Mouse (Mus musculus) heart, embryonic 14.5 days (tissue): Measurements from ENCODE around the gene Mrps26. TPM values are rescaled to one million over a fixed set of nuclear protein-coding genes. Genes with fewer than 3 reads are reported as not detected.
"Not testable (repeated sequence)": the region's sequence is repeated elsewhere in the genome, so short reads cannot be mapped to it uniquely, and the experiment has no call there.

Source experiments
- ATAC-seq: fragments of 200-750 bp; cut with Nextera tagmentation; 2 replicates; pipeline ENCODE4 v1.8.0; 2017; ENCODE audit warnings: low read depth, moderate TSS enrichment; ENCODE audit not compliant: insufficient number of reproducible peaks, insufficient read depth, low FRiP score
- H3K27ac ChIP-seq, 2 experiments: fragments of 200-500 bp in 1 of 2; fragments of 300-500 bp in 1 of 2; sonication (generic) in 1 of 2; replicated peaks in 1 of 2; 2 replicates each; pipeline ENCODE4 v1.5.1; 2012 to 2014; ENCODE audit warnings: low read depth in 2 of 2, low read length in 2 of 2, control low read depth in 1 of 2, mild to moderate bottlenecking in 1 of 2, mixed read lengths in 1 of 2; ENCODE audit not compliant: control insufficient read depth in 1 of 2, insufficient read depth in 1 of 2
- H3K27me3 ChIP-seq: fragments of 300-500 bp; sonication (generic); 2 replicates; pipeline ENCODE4 v1.6.1; 2014; ENCODE audit warnings: mild to moderate bottlenecking, low read length, control low read depth; ENCODE audit not compliant: control insufficient read depth, insufficient read depth
- H3K36me3 ChIP-seq: fragments of 300-500 bp; sonication (generic); 2 replicates; pipeline ENCODE4 v1.6.1; 2014; ENCODE audit warnings: mild to moderate bottlenecking, control low read depth, low read length, mixed read lengths; ENCODE audit not compliant: control insufficient read depth, insufficient read depth
- H3K4me1 ChIP-seq, 2 experiments: fragments of 200-500 bp in 1 of 2; fragments of 300-500 bp in 1 of 2; sonication (generic) in 1 of 2; 2 replicates each; pipeline ENCODE4 v1.6.1; 2012 to 2014; ENCODE audit warnings: low read length in 2 of 2, control low read depth in 1 of 2, mixed read lengths in 1 of 2; ENCODE audit not compliant: control insufficient read depth in 2 of 2, insufficient read depth in 2 of 2
- H3K4me2 ChIP-seq: fragments of 300-500 bp; sonication (generic); 2 replicates; pipeline ENCODE4 v1.6.1; 2014; ENCODE audit warnings: mild to moderate bottlenecking, low read length
- H3K4me3 ChIP-seq, 2 experiments: fragments of 200-500 bp in 1 of 2; fragments of 300-500 bp in 1 of 2; sonication (generic) in 1 of 2; 2 replicates each; pipeline ENCODE4 v1.5.1; 2012 to 2014; ENCODE audit warnings: low read length in 2 of 2, mild to moderate bottlenecking in 2 of 2, control low read depth in 1 of 2, low read depth in 1 of 2, moderate library complexity in 1 of 2; ENCODE audit not compliant: control insufficient read depth in 1 of 2, insufficient read depth in 1 of 2
- H3K9ac ChIP-seq: fragments of 300-500 bp; sonication (generic); 2 replicates; pipeline ENCODE4 v1.6.1; 2014; ENCODE audit warnings: mild to moderate bottlenecking, low read length
- H3K9me3 ChIP-seq: fragments of 300-500 bp; sonication (generic); 2 replicates; pipeline ENCODE4 v1.6.1; 2016; ENCODE audit warnings: low read length, control low read depth; ENCODE audit not compliant: control insufficient read depth
- WGBS: fragments of 180-500 bp; shearing (Covaris S2); extraction: QIAGEN DNeasy Blood & Tissue Kit; methylation state at CpG from one replicate; pipeline ENCODE4 v1.1.7; 2014; 5-methylcytosine and 5-hydroxymethylcytosine counted together
- polyA plus RNA-seq: library from polyadenylated mRNA; unstranded; fragments of >200 nt; fragmentation: Nextera tagmentation; extraction: Ambion mirVana; gene quantifications from 2 replicates; pipeline ENCODE4 v1.2.1, GENCODE M21; 2014

Mrps26 gene
- polyA plus RNA-seq, 1 experiment from 2014 or later = 72.4 TPM

DNA sequence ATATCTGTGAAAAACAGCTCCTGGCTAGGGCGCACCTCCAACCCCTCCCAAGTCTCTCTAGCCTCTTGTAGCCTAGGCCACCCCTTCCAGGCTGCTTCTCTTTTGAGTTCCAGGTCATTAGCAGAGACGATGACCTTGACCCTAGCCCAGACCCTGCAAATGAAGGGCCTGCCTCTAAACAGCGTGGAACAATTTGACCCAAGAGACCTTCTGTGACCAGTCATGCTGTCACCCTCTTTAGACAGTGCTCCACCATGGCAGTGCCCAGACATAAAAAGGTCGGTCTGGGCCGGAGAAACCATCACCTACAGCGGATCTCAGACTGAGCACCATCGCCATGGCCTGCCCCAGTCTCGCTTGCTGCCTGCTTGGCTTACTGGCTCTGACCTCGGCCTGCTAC is 12.3 kb downstream of the Mrps26 start, which contains the start of gene Oxt:
Gene Oxt, plus strand, starts transcription at position 301 of the 400 bp plus-strand sequence.
- Histone ChIP-seq H3K27me3 (peaks cover 64% of the 10 kb centered on the region), H3K36me3 (no peaks in the 10 kb centered on the region), H3K4me1 (peaks cover 4 to 18% of the 10 kb centered on the region in 2 experiments; a peak in 3 of 4 replicates), H3K4me2 (peak within 1 kb of the TSS; percentile 74), H3K9me3 (peaks cover 5% of the 10 kb centered on the region; the same call in 1 of the 2 replicates), H3K4me3 (peak within 1 kb of the TSS; percentile 33 to 40), H3K27ac (no peak within 1 kb of the TSS), H3K9ac (peak within 1 kb of the TSS; percentile 57)
- 55% methylated on average over 9 of the region's 9 CpGs for WGBS
- no peak for ATAC-seq

DNA sequence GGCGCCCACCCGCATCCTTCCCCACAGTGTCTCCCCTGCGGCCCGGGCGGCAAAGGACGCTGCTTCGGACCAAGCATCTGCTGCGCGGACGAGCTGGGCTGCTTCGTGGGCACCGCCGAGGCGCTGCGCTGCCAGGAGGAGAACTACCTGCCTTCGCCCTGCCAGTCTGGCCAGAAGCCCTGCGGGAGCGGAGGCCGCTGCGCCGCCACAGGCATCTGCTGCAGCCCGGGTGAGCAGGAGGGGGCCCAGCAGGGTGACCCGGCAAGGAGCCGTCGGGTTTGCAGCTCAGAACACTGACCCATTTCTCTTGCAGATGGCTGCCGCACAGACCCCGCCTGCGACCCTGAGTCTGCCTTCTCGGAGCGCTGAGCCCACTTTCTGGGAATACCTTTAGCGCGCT is 13.0 kb downstream of the Mrps26 start:
- H3K9me3 ChIP-seq, ATAC-seq, H3K36me3 ChIP-seq, H3K27ac ChIP-seq: not testable (repeated sequence)
- Histone ChIP-seq H3K27me3 (peaks cover 71% of the 10 kb centered on the region), H3K4me3 (peak overlapping the region; percentile 33 to 40), H3K9ac (peak overlapping the region; percentile 57), H3K4me2 (peak overlapping the region; percentile 74), H3K4me1 (peaks cover 4 to 21% of the 10 kb centered on the region in 2 experiments; a peak in 3 of 4 replicates)
- 2% methylated on average over 27 of the region's 32 CpGs for WGBS

DNA sequence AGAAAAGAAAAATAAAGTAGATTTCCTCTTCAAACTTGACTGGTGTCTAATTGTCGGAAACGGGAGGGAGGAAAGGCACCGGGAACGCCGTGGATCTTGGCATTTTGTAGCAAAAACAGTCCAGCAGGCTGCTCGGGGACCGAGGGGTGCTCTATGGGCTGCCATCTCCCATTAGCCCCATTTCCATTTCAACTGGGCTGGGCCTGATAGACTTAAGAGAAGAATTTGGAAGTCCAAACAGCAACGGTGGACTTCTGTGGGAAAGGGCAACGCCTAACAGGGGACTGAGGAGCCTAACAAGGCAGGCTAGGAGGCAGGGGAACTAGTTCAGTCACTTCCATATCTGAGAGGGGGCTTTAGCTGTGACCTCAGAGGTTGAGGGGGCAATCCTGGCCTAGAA is 13.5 kb downstream of the Mrps26 start:
- ATAC-seq = no peak
- H3K36me3 ChIP-seq = no peaks in the 10 kb centered on the region
- H3K9ac ChIP-seq = peak overlapping the region; percentile 57; the same call in 1 of the 2 replicates
- 6% methylated on average over 9 of the region's 9 CpGs for WGBS
- no peak overlapping the region for H3K27ac ChIP-seq
- H3K9me3 ChIP-seq = peaks cover 5% of the 10 kb centered on the region; the same call in 1 of the 2 replicates
- H3K4me1 ChIP-seq = peaks cover 4 to 21% of the 10 kb centered on the region in 2 experiments; a peak in 3 of 4 replicates
- H3K4me2 ChIP-seq = peak overlapping the region; percentile 74
- peak overlapping the region; percentile 33 to 40; a peak in 3 of 4 replicates for H3K4me3 ChIP-seq
- H3K27me3 ChIP-seq = peaks cover 75% of the 10 kb centered on the region

DNA sequence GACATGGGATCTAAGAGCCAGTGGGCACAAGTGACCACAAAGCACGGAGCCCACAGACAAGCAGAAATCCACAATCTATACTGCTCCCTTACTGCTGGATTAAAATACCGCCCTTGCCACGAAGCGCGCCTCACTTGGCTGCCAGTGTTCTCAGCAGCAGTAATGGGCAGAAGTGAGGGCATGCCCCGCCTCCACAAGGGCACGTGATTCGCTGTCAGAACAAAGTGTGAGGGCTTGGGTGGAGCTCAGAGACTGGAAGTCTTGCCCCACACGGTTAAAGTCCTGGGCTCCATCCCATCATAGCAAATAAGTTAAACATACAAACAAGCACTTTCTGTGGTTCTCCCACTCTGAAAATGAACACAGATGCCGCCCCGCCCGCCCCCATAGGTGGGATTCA is 14.1 kb downstream of the Mrps26 start:
- peaks cover 81% of the 10 kb centered on the region for H3K27me3 ChIP-seq
- H3K4me3 ChIP-seq = no peak overlapping the region; a peak in 1 of 4 replicates
- WGBS = 6% methylated on average over 12 of the region's 12 CpGs
- H3K4me2 ChIP-seq = no peak overlapping the region
- H3K9me3 ChIP-seq = peaks cover 5% of the 10 kb centered on the region; the same call in 1 of the 2 replicates
- H3K27ac ChIP-seq = no peak overlapping the region
- no peak overlapping the region for H3K9ac ChIP-seq
- peaks cover 4 to 21% of the 10 kb centered on the region in 2 experiments; a peak in 3 of 4 replicates for H3K4me1 ChIP-seq
- ATAC-seq = no peak
- H3K36me3 ChIP-seq = no peaks in the 10 kb centered on the region

DNA sequence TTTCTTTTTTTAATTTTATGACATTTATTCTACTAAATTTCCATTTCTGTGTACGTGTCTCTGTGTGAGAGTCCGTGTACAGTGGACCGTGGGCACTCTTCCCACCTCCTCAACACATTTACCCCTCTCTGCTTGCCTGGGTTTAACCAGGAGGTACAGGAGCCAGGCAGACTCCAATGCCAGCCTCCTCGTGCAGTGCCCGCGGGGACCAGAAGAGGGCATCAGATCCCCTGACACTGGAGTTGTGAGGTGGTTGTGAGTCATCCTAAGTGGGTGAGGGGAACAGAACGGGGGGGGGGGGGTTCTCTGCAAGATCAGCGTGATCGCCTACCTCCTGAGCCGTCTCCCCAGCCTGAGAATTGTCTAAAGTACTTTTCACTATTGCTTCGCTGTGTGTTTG is 14.6 kb downstream of the Mrps26 start:
- peaks cover 5% of the 10 kb centered on the region; the same call in 1 of the 2 replicates for H3K9me3 ChIP-seq
- 11% methylated on average over 11 of the region's 11 CpGs for WGBS
- no peak overlapping the region for H3K4me3 ChIP-seq
- H3K4me1 ChIP-seq = peaks cover 5 to 21% of the 10 kb centered on the region in 2 experiments; a peak in 3 of 4 replicates
- H3K36me3 ChIP-seq = no peaks in the 10 kb centered on the region
- no peak overlapping the region for H3K27ac ChIP-seq
- H3K4me2 ChIP-seq = no peak overlapping the region
- no peak for ATAC-seq
- H3K27me3 ChIP-seq = peaks cover 81% of the 10 kb centered on the region
- H3K9ac ChIP-seq = no peak overlapping the region

DNA sequence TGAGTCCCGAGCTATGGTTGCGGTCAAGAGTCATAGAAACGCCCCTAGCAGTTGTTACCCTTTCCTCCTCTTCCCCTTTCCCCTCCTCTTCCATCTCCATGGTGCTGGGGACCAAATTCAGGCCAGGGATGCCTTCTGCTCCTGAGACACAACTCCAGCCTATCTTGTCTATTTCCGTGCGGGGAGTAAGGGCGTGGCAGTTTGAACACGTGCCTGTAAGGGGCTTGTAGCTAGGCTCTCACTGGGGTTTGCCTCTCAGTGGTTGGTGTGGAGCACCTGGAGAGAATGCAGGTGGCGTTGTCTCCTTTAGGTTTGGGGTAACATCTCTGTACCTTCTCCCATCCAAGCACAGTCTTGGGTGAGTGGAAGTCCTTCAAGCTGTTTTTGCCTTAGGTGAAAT is 16.2 kb downstream of the Mrps26 start:
- Histone ChIP-seq H3K9ac (no peak overlapping the region), H3K36me3 (no peaks in the 10 kb centered on the region), H3K9me3 (peaks cover 5% of the 10 kb centered on the region; the same call in 1 of the 2 replicates), H3K27me3 (peaks cover 81% of the 10 kb centered on the region), H3K4me1 (peaks cover 9 to 28% of the 10 kb centered on the region in 2 experiments; a peak in 3 of 4 replicates), H3K27ac (no peak overlapping the region), H3K4me2 (peak overlapping the region; percentile 70; the same call in 1 of the 2 replicates), H3K4me3 (no peak overlapping the region; a peak in 1 of 4 replicates)
- ATAC-seq = no peak
- 11% methylated on average over 8 of the region's 8 CpGs for WGBS

DNA sequence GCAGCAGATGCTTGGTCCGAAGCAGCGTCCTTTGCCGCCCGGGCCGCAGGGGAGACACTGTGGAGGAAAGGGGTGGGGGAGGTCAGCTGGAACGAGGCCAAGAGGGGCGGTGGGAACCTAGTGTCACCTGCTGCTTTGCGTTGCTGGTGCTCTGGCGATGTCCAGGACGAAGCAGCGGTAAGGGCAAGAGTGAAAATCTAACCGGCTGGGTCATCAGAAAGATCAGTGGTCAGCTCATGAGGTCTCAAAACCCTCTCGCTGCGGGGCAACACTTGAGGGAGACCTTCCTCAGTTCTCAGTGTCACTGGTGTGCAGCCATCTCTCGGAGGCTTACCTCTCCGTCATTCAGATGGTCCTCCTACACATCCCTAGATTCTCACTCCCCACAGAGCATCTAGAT is 17.7 kb downstream of the Mrps26 start:
- no peak overlapping the region for H3K27ac ChIP-seq
- no peak for ATAC-seq
- WGBS = 4% methylated on average over 16 of the region's 16 CpGs
- peak overlapping the region; percentile 30 to 40; a peak in 2 of 4 replicates for H3K4me3 ChIP-seq
- peak overlapping the region; percentile 70 for H3K4me2 ChIP-seq
- H3K9me3 ChIP-seq = peaks cover 5% of the 10 kb centered on the region; the same call in 1 of the 2 replicates
- peaks cover 70% of the 10 kb centered on the region for H3K27me3 ChIP-seq
- no peaks in the 10 kb centered on the region for H3K36me3 ChIP-seq
- peaks cover 9 to 28% of the 10 kb centered on the region in 2 experiments; a peak in 3 of 4 replicates for H3K4me1 ChIP-seq
- 0 out of 2 replicates have a peak overlapping the region, but pooled peaks have one; percentile 55 for H3K9ac ChIP-seq
